Mouse (Mus musculus) liver, adult (tissue): Measurements from ENCODE around the gene Tfip11.

Experiments used
- GATA4 ChIP-seq: IDR thresholded peaks from 2 replicates; pipeline ENCODE4 v1.6.1; 2014; ENCODE audit warnings: mild to moderate bottlenecking, low read length; ENCODE audit not compliant: insufficient replicate concordance

Tfip11 gene

GRCm38 (mm10) chr5:112325546-112326445, at the start of gene Tfip11:
Tfip11 (plus strand) TSS chr5:112326358.
- peak; percentile 63; the same call in 1 of the 2 replicates for TF ChIP-seq GATA4

DNA sequence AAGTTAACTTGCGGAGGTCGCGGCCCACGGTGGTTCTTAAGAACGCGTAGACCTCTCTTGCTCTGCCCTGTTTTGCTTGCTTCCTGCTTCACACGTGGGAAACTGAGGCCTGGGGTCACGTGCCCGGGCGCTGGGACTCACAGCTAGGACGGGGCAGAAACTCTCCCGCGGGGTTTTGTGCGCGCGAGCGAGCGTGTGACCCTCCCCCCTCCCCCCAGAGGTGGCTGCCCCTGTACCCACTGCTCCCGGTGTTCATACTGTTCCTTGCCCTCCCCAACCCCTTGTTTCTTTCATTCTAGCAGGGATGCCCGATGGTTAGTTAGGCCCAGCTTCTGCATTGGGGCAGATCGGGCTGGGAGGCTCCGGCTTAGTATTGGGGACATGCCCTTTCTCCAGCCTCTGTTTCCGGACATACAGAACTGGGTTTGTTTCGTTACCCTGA, 49.2 kb upstream of the Tfip11 start:
- TF ChIP-seq GATA4: no peak

- no peak for TF ChIP-seq GATA4
Observed at GRCm38 (mm10) chr5:112277906-112278470, 48.2 kb upstream of the Tfip11 start.

DNA sequence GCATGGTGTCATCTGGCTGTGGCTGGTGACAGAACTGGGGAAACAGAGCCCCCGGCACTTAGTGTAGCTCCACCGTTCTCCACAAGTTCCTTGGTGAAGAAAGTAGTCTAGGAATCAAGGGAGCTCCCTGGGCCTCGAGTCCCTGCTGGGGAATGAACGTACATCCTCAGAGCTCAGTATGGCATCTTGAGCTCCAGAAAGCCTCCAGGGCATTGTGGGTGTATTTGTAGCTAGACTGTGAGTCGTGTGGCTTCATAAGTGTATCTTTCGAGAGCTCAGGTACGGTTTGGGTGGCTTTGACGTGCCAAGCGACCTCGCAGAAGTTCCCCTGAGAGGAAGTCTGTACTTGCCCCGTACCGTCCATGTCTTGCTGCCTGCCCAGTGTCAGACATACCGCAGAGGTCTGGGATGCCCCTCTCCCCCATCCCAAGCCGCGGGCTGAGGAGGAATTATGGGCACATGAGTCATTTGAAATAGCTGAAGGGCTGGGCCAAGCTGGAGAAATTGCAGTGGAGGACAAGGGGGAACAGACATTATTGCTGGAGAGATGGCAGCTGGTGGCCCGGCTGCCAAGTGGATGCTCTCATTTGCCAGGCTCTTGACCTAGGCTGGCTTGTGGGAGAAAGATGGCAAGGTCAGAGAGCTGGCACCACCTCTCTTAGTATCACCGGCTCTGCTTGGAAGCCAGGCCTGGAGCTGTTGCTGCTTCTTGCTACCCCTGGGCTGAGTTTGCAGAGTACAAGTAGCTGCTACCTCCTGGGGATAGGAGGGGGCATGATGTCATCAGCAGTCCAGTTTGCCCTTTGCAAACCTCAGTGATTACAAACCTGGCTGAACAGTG, 46.8 kb upstream of the Tfip11 start:
- TF ChIP-seq GATA4: no peak; the same call in 1 of the 2 replicates

DNA sequence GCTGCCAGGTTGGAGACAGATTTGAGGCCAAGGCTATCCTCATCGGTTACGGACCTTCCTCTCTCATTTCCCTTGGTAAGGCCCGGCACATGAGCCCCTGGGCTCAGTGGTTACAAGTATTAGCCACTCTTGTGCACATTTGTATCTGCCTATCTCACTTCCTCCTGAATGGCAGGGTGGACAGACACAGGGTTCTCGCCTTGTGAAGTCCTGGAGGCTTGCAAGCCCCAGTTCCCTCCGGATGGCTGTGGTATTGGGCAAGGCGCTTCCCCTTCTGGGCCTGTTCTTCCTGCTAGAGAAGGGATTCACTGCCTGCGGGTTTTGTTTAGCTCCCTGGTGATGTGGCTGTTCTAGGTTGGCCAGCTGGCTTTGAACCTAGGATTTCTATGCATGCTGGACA, 46.0 kb upstream of the Tfip11 start:
- TF ChIP-seq GATA4: no peak; the same call in 1 of the 2 replicates

- no peak for TF ChIP-seq GATA4
Observed at GRCm38 (mm10) chr5:112280863-112281660, 45.1 kb upstream of the Tfip11 start.

GRCm38 (mm10) chr5:112281676-112282075, 44.5 kb upstream of the Tfip11 start:
- no peak for TF ChIP-seq GATA4

DNA sequence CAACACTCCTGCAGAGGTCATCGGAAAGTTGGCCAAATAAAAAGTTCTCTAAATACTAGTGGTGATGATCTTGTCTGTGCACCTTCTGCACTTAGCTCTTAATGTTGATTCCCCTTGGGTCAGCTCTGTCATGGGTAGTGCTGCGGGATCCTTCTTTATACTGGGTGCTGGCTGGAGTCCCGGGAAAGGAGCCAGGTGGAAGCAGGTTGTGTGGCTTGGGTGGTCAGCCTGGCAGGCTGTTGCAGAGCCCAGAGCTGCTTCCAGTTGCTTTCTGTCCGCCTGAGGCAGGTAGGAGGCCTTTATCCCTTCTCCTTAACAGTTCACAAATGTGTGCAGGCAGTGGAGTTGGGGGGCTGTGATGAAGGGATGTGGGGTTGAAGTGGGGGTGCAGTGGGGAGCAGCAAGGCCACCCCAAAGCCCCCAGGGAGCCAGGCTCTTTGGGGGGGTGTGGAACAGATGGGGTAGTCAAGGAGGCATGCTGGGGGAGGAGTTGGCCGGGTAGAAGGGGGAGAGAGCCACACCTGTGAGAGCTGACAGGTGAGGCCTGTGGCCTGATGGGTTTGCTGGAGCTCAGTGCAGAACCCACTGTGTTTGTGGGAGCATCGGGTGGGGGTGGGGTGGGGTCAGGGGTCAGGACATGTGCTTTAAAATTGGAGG, 43.9 kb upstream of the Tfip11 start:
- no peak for TF ChIP-seq GATA4

- TF ChIP-seq GATA4: no peak
Observed at GRCm38 (mm10) chr5:112282780-112283482, 43.2 kb upstream of the Tfip11 start.

GRCm38 (mm10) chr5:112283543-112284202, 42.5 kb upstream of the Tfip11 start:
- peak; percentile 94; the same call in 1 of the 2 replicates for TF ChIP-seq GATA4

DNA sequence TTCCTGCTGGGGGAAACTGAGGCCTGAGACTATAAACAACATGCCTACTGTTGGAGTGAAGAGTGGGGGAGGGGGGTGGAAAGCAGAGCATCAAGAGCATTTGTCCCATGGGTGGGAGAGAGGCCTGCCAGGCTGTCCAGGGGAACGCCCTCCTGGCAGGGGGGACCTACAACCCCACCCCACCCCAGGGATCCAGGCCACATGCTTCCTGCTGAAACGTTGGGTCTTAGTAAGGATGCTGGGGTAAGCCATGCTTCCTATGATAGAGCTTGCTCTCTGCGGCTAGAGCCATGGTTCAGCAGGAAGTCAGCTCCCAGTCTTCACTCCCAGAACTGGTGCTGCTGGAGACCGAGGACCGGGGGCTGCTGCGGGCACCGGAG, 42.0 kb upstream of the Tfip11 start:
- no peak for TF ChIP-seq GATA4

DNA sequence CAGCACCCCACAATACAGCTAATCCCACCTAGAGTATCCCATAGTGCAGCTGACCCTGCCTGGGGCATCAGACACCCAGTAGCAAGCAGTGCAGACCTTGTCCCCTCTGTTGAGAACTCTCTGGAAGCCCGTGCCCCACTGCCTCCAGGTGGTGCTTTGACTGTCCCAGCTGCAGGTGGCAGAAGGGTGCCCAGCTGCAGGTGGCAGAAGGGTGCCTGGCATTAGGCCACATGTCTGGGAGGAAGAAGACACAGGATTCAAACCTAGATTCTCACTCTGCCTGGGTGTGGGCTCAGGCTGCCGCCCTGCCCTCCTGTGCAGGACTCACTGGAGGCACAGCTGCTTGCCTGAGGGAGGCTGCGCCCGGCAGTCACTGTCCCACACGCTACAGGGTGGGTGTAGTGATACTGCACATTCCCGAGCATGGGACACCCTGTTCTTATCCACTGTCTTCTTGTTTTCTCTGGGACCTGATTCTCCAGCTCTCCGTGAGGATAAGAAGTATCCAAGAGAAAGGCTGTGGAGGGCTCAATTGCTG, 40.5 kb upstream of the Tfip11 start:
- TF ChIP-seq GATA4: no peak

- no peak for TF ChIP-seq GATA4
Observed at GRCm38 (mm10) chr5:112286608-112286983, 39.6 kb upstream of the Tfip11 start.
